Mouse (Mus musculus) G1E (cell line): ENCODE data around the gene Crocc2. TPM values are rescaled to one million over a fixed set of nuclear protein-coding genes. Genes with fewer than 3 reads are reported as not detected.
A peak's percentile ranks its signal among the peaks of the same experiment; 100 is the strongest.

Experiments used
- ATAC-seq: 2 replicates; pipeline ENCODE4 v1.8.0; 2016; ENCODE audit warnings: mild to moderate bottlenecking; ENCODE audit not compliant: insufficient number of reproducible peaks, poor library complexity, low FRiP score, severe bottlenecking; ENCODE audit errors: extremely low read depth
- DNase-seq: peaks from one replicate; pipeline ENCODE4 v3.0.0; 2012; ENCODE audit warnings: low spot score
- H3K27me3 ChIP-seq: 2 replicates; pipeline ENCODE4 v1.6.1; 2012; ENCODE audit warnings: mild to moderate bottlenecking, low read length, inconsistent platforms; ENCODE audit not compliant: insufficient read depth
- H3K36me3 ChIP-seq: replicated peaks from 2 replicates; pipeline ENCODE3; 2012; ENCODE audit warnings: mild to moderate bottlenecking, inconsistent platforms
- H3K4me1 ChIP-seq: 2 replicates; pipeline ENCODE4 v1.6.1; 2012; ENCODE audit warnings: low read depth, low read length, inconsistent platforms, mixed read lengths; ENCODE audit not compliant: insufficient read depth
- H3K4me3 ChIP-seq: 2 replicates; pipeline ENCODE4 v1.5.1; 2012; ENCODE audit warnings: low read depth, mild to moderate bottlenecking, inconsistent platforms, low read length, moderate library complexity, mixed read lengths
- H3K9me3 ChIP-seq: replicated peaks from 2 replicates; pipeline ENCODE4 v1.6.1; 2012; ENCODE audit warnings: inconsistent platforms
- CTCF ChIP-seq: IDR thresholded peaks from 2 replicates; pipeline ENCODE4 v1.5.1; 2012; ENCODE audit warnings: low read depth, low read length, inconsistent platforms, mixed read lengths
- GATA1 ChIP-seq: IDR thresholded peaks from 2 replicates; pipeline ENCODE4 v1.6.1; 2012; ENCODE audit warnings: borderline replicate concordance, low read length, inconsistent platforms, mixed read lengths
- GATA2 ChIP-seq: IDR thresholded peaks from 2 replicates; pipeline ENCODE4 v1.6.1; 2012; ENCODE audit warnings: low read depth, low read length, inconsistent platforms, borderline replicate concordance
- POLR2AphosphoS5 ChIP-seq: IDR thresholded peaks from 2 replicates; pipeline ENCODE4 v1.6.1; 2012; ENCODE audit warnings: low read depth, low read length, inconsistent platforms; ENCODE audit not compliant: insufficient replicate concordance
- TAL1 ChIP-seq: conservative IDR thresholded peaks from 2 replicates; pipeline ENCODE4 v1.6.1; 2012; ENCODE audit warnings: low read depth, low read length, inconsistent platforms, mixed read lengths
- polyA plus RNA-seq: library from polyadenylated mRNA; stranded (reverse); fragments of >175 nt; gene quantifications from 2 replicates; pipeline ENCODE4 v1.2.3, GENCODE M21; 2012
- total RNA-seq, 2 experiments: library from RNA; stranded (forward) in 1 of 2; stranded (reverse) in 1 of 2; fragments of 200-1000 nt in 1 of 2; fragments of >200 nt in 1 of 2; fragmentation: Nextera tagmentation in 1 of 2; gene quantifications; 2 replicates each; pipeline ENCODE4 v1.2.3; 2014 to 2017

The Crocc2 gene
- total and polyA plus RNA-seq, 3 experiments = 0.11 TPM; not detected in 2

GRCm38 (mm10) chr1:93220776-93221175, 52.3 kb downstream of the Crocc2 start:
- TF ChIP-seq TAL1 = no peak
- no peak for TF ChIP-seq POLR2AphosphoS5
- TF ChIP-seq GATA2 = no peak
- TF ChIP-seq CTCF = no peak
- no peak for TF ChIP-seq GATA1
- ATAC-seq = no peak
- Histone ChIP-seq H3K36me3 (no peaks in the 10 kb centered on the region), H3K27me3 (peaks cover 5% of the 10 kb centered on the region; the same call in 1 of the 2 replicates), H3K4me1 (no peaks in the 10 kb centered on the region), H3K4me3 (no peak overlapping the region), H3K9me3 (no peaks in the 10 kb centered on the region)
- no peak for DNase-seq

GRCm38 (mm10) chr1:93223972-93224371, 55.4 kb downstream of the Crocc2 start:
- peak; percentile 45 for DNase-seq
- H3K4me3 ChIP-seq = no peak overlapping the region
- no peaks in the 10 kb centered on the region for H3K36me3 ChIP-seq
- peaks cover 4% of the 10 kb centered on the region; the same call in 1 of the 2 replicates for H3K27me3 ChIP-seq
- no peaks in the 10 kb centered on the region for H3K4me1 ChIP-seq
- TF ChIP-seq TAL1 (no peak), CTCF (peak; percentile 89)
- no peaks in the 10 kb centered on the region for H3K9me3 ChIP-seq
- ATAC-seq = no peak

- TF ChIP-seq GATA2 (no peak), CTCF (no peak), POLR2AphosphoS5 (no peak), GATA1 (no peak), TAL1 (no peak)
- DNase-seq (no peak), ATAC-seq (no peak)
- no peak overlapping the region for H3K4me3 ChIP-seq
- peaks cover 4% of the 10 kb centered on the region; the same call in 1 of the 2 replicates for H3K27me3 ChIP-seq
- H3K36me3 ChIP-seq = no peaks in the 10 kb centered on the region
- no peaks in the 10 kb centered on the region for H3K9me3 ChIP-seq
- H3K4me1 ChIP-seq = no peaks in the 10 kb centered on the region
These were observed 56.7 kb downstream of the Crocc2 start for GRCm38 (mm10) chr1:93225226-93225625.

GRCm38 (mm10) chr1:93225731-93226520, 57.4 kb downstream of the Crocc2 start:
- TF ChIP-seq GATA1 (no peak), TAL1 (no peak), POLR2AphosphoS5 (no peak)
- ATAC-seq = no peak
- Histone ChIP-seq H3K27me3 (peaks cover 4% of the 10 kb centered on the region; the same call in 1 of the 2 replicates), H3K4me3 (no peak overlapping the region), H3K36me3 (no peaks in the 10 kb centered on the region), H3K9me3 (no peaks in the 10 kb centered on the region), H3K4me1 (no peaks in the 10 kb centered on the region)
- DNase-seq = no peak

GRCm38 (mm10) chr1:93227303-93227975, 58.9 kb downstream of the Crocc2 start:
- Histone ChIP-seq H3K4me1 (no peaks in the 10 kb centered on the region), H3K4me3 (no peak overlapping the region), H3K9me3 (no peaks in the 10 kb centered on the region), H3K27me3 (peaks cover 4% of the 10 kb centered on the region; the same call in 1 of the 2 replicates), H3K36me3 (no peaks in the 10 kb centered on the region)
- no peak for ATAC-seq
- TF ChIP-seq POLR2AphosphoS5 = no peak
- no peak for TF ChIP-seq GATA2
- no peak for TF ChIP-seq TAL1
- no peak for TF ChIP-seq CTCF
- no peak for TF ChIP-seq GATA1
- no peak for DNase-seq

GRCm38 (mm10) chr1:93227976-93228365, 59.4 kb downstream of the Crocc2 start:
- DNase-seq = no peak
- TF ChIP-seq GATA1 (no peak), CTCF (no peak), GATA2 (no peak), POLR2AphosphoS5 (no peak), TAL1 (no peak)
- Histone ChIP-seq H3K27me3 (peaks cover 4% of the 10 kb centered on the region; the same call in 1 of the 2 replicates), H3K9me3 (no peaks in the 10 kb centered on the region), H3K36me3 (no peaks in the 10 kb centered on the region), H3K4me3 (no peak overlapping the region), H3K4me1 (no peaks in the 10 kb centered on the region)
- no peak for ATAC-seq
